Mouse (Mus musculus) embryo, embryonic 11.5 days (tissue): Measurements from ENCODE around the gene Cldn14.
"Not testable (repeated sequence)": the region's sequence is repeated elsewhere in the genome, so short reads cannot be mapped to it uniquely, and the experiment has no call there.

ENCODE experiments used
- DNase-seq: peaks from one replicate; pipeline ENCODE4 v3.0.0-alpha.2; 2012; ENCODE audit warnings: low read depth, low spot score

Gene Cldn14

DNA sequence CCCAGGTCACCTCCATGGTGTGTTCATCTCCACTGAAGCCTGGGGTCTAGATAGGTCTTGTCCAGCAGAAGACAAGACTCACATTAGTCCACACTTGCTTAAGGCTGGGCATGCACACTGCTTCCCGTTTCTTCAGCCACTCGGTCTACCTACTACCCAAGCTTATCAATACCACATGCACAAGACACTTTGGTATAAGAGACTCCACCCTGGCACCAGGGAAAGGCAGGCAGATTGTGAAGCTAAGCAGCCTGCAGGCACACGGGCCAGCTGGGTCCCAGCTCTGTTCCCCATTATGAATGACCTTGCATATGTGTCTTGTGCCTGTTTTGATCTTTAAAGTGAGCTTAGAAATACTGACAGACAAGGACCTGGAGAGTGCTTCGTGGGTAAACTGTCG lies 719 bp upstream of the Cldn14 start:
- no peak for DNase-seq

DNA sequence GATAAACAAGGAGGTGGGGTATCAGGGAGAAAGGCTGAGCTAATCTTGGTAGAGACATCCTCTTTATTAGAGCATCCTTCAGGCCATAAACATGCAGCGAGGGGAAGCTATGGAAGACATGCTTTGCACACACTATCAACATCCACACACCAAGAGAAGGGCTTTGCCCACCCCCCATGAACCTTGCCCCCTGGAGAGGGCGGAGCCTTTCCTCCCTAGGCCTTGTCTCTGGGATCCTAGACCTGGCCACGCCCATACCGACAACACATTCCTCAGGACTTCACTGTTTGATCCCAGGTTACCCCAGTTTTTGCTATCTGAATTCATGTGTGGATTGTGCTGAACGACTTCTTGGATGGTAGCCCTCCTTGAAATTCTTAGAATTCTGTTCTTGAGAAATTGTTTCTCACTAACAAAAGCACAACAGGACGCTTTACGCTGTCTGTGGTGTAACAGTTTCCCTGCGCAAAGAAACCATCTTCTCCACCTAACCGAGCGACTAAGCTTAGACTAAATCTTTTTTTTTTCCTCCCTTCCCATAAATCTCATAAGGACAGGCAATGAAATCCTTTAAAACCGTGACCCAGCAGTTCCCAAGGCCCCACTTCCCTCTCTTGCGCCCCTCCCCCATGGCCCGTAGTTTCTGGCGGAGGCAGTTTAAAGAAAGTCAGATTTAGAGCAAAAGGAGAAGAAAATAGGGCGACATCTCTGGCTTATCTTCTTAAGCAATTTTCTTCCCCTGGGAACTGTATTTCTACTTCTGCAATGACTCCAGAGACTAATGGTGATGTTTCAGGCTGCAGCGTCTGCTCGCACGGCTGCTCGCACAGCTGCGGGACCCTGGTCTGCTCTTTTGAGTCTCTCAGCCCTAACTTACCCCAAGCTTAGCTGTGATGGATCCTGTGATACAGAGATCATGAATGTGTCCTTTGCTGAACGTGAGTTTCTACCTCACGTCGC lies 1.7 kb downstream of the Cldn14 start:
- DNase-seq = peak; percentile 42

DNA sequence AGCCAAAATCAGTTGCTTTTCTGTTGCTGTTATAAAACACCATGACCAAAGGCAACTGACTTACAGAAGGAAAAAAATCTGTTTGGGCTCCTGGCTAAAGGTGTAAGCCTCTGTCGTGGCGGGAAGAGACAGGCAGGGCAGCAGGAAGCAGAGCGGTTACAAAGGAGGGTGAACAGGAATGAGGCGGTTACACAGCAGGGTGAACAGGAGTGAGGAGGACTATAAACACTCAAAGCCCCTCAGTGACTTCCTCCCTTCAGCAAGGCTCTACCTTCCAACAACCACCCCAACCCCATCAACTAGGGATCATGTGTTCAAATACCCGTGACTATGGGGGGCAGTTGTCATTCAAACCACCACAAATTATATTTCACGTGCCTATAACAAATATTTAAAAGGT lies 5.2 kb downstream of the Cldn14 start:
- DNase-seq = no peak

DNA sequence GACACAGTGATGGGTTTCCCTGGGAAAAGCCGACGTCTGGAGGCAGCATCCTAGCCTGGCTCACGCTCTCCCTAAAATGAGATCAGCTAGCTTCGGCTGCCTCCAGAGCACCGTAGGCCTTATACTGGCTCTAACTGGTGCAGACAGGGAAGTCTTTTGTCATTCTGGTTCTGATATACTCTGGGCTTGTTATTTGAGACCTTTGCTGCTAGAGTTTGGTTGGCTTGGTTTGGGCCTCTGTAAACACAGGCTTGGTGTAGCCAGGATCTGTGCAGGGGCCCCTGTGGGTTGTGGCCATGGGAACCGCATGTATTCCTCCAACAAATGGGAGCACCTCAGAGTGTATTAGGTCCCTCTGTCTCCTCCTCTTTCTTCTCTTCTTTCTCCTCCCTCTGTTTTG lies 7.3 kb downstream of the Cldn14 start:
- DNase-seq = no peak

DNA sequence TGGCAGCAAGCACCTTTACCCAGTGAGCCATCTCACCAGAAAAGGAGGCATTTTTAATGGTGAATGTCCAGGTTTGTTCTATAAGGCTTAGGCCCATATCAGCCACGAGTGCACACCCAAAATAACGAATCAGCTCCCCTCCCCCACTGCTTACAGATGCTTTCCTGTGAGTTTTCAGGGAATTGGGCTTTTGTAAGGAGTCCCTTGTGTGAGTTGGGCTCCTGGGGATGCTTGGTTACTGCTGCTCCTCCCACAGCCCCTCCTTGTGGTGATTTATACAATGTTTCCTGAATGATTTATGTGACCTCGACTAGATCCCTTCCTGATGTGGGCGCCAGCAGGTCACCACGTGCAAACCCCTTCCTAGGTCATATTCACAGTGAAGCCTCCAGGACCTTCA lies 9.7 kb downstream of the Cldn14 start:
- DNase-seq = no peak

DNA sequence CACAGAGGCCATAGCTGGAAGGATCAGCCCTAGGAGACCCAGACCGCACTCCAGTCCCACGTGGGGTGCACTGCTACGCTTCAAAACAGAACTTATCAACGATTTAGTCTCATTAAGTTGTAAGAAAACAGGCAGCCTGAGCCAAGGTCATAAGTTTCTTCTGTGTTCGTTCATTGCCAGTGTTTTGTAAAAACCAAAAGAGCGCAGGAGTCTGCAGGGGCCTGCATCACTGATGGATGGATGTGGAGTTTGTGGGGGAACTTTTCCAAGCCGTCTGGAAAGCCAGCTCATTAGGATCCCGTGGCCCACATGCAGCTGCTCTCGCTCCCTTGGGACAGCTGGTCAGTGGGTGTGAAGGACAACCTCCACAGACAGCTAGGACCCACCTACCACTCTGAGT lies 25.1 kb downstream of the Cldn14 start:
- no peak for DNase-seq

DNA sequence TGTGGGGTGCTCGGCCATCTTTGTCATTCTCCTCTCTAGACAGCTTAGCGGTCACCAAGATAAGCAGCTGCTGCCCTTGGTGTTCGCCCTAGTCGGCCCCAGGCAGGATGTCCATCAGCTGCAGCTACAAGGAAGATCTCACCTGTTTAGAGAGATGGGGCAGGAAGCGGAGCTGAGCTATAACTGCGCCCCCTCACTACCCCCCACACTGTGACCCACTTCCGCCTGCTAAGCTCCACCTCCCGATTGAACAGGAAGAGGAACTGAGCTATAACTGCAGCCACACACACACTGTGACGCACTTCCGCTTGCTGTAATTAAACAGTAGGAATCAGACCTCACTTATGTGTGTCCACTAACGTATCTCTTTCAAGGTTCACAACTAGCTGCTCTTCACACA lies 26.3 kb downstream of the Cldn14 start:
- no peak for DNase-seq

DNA sequence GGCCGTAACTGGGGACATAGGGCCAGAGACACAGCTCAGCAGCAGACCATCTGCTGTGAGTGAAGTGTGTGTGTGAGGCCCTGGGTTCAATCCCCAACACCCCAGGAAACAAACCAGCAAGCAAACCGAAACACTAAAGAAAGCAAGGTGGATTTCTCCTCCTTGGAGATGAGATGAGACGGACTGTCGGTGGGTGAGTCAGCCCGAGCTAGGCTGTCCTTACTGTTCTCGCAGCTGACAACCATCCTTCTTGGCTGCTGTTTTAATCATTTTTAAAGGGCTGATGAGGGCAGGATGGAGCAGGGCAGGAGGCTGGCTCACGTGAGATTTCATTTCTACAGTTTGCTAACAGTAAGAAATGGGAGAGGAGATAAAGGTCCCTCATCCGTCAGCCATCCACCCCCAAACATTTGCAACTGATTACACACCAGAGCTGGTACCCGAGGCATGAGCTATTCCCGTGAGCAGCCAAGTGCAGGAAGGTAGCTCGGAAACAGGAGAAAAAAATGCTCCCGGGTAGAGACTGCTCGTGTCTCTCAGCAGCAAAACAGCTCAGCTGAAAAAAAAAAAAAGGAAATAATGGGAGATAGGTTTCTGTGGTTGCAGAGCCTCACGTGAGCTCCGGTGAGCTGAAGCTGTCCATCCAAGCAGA lies 27.3 kb downstream of the Cldn14 start:
- DNase-seq = no peak

DNA sequence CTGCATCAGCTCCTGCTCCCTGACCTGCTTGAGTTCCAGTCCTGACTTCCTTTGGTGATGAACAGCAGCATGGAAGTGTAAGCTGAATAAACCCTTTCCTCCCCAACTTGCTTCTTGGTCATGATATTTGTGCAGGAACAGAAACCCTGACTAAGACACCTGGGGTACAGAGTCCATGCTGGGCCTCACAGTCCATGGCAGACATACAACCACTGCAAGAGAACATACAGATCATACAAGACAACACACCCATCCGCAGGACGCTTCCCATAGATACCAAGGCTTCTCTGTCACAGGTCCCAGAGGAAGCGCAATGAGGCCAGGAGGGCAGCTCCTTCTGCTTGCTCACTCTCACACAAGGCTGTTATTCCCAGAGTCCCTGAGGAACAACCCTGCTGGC lies 28.3 kb downstream of the Cldn14 start:
- DNase-seq = not testable (repeated sequence)

DNA sequence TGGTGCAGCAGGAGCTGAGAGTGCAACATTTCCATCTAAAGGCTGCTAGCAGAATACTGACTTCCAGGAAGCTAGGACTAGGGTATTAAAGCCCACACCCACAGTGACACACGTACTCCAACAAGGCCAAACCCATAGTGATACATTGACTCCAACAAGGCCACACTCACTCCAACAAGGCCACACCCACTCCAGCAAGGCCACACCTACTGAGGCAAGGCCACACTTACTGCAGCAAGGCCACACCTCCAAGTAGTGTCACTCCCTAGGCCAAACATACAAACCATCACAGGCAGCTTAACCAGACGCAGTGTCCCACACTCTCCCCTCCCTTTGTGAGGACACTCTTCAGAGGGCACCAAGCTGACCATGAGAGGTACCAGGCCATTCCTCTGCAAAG lies 29.3 kb downstream of the Cldn14 start:
- no peak for DNase-seq

DNA sequence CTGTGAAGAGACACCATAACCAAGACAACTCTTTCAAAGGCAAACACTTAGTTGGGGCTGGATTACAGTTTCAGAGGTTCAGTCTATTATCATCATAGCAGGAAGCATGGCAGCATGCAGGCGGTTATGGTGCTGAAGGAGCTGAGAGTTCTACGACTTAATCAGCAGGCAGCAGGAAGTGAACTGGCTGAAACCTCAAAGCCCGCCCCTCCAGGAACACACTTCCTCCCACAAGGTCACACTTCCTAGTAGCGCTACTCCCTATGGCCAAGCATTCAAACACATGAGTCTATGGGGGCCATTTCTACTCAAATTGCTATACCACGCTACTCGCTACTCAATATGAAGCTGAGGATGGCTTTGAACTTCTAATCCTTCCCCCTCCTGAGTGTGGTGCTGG lies 31.1 kb downstream of the Cldn14 start:
- no peak for DNase-seq

DNA sequence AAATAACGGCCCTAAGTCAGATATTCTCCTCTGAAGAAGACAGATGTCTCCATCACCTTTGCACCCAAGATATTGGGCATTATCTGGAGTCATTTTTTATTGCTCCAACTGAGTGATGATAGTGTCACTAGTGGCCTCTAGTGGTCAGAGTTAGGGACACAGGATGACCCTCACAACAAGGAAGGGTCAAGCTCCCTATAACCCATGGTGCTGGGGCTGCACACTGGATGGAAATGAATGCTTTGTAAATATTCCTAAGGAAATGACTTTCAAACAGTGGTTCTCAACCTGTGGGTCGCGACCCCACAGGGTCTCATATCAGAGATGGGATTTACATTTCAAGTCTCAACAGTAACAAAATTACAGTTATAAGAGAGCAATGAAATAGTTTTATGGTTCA lies 31.7 kb downstream of the Cldn14 start:
- no peak for DNase-seq

DNA sequence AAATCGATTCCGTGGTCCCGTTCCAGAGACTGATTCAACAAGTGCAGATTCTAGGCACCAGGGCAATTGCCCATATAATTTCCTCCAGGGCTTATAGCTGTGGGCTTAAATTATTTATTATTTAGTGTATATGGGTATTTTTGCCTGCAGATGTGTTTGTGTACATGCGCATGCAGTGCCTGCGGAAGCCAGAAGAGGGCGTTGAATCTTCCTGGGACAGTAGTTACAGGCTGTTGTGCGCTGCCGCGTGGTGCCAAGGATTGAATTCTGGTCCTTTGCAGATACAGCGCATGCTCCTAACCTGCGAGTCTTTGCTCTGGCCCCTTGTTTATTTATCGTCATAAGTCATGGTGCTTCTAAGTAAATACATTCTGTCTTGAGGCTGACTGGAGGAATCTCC lies 33.2 kb downstream of the Cldn14 start:
- DNase-seq = no peak

DNA sequence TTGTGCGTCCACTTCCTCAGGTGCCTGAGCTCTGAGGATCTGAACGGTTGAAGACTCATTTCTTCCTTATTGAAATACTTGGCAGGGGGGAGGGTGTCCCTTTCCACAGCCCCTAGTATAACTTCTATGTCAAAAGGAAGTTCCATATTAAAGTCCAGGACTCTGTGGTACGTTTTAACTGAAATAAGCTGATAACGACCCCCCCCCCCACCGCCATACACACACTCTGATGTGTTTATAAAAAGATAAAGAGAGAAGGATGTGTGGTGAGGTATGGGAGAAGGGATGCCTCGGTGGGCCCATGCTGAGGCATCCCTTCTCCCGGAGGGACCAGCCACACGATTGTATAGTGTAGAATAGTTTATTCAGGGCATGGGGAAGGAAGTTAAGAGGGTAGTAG lies 34.4 kb downstream of the Cldn14 start:
- no peak for DNase-seq

DNA sequence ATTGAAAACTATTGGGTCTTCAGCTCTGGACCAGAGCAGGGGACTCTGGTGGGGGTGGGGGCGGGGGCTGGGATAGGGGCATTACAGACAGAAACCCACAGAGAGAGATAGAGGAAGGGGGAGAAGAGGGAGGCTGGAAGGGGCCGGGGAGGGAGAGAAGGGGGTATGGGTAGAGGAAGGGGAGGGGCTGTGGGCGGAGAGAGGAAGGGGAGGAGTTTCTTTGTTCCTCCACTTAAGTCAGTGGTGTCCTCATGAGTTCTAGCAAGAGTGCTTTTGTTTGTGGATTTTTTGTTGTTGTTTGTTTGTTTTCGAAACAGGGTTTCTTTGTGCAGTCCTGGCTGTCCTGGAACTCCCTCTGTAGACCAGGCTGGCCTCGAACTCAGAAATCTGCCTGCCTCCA lies 35.1 kb downstream of the Cldn14 start:
- no peak for DNase-seq

DNA sequence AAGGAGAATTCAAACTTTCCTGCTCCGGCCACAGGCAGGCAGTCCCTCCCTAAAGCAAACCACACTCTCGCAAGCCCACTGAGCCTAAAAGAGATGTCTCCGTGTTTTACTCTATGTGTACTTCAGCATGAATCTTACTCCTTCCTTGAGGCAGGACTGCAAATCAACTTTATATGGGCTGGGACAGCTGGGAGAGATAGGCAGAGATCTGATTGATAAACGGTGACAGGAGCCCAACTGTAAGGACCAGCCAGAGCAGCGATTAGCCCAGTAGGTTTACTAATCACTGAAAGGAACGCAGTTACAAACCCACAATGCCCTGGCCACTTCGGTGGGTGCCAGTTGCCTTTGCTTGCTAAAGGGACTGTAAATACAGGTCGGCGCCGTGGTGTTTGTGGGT lies 35.5 kb downstream of the Cldn14 start:
- DNase-seq = no peak

DNA sequence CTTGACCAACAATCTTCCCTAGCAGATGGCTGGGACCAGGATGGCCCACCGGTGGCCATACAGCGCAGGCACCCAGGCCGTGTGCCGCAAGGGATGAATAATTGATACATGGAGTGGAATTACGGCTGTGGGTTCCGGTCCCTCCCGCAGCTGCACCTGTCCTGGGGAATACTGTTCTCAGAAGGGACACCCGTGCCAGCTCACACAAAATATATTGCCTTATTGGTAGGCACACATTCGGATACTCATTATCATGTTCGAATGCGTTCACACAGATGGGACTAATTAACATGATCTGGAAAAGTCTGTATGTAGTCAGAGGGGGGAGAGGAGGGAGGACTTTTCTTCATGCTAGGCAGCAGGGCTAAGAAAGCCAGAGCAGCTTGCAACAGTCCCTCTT lies 37.6 kb downstream of the Cldn14 start:
- DNase-seq = no peak

DNA sequence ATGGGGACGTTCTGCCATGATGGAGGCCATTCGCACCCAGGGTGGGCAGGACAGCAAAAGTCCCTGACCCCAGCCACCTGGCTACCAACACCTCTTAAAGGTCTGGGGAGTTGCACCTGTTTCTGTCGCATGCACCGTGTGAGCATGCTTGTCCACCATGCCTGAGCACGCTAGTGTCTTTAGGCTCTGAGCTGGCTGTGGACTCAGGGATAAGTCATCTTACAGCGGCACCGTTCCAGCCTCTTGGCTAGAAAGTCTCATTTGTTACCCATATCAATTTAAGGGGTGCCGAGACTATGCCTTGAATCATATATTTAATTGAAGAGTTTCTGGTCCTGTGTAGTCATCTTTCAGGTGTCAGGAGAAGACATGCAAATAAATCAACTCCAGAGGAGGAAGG lies 40.7 kb downstream of the Cldn14 start:
- no peak for DNase-seq

DNA sequence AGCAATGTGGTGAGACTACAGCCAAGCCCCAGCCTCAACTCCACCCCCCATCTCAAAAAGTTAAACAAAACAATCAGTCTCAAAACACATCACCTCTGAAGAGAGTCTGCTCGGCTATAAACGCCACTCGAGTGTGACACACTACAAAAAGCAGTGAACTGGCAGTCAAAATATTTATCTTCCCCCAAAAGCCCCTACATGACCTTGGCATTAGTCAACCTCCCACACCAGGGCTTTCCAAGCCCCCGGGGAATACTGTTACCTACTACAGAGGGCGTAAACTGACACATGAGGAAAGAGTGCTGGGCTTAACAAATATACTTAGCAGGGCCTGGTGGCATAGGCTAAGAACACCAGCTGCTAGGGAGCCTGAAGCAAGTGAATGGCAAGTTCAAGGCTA lies 46.4 kb downstream of the Cldn14 start:
- no peak for DNase-seq

DNA sequence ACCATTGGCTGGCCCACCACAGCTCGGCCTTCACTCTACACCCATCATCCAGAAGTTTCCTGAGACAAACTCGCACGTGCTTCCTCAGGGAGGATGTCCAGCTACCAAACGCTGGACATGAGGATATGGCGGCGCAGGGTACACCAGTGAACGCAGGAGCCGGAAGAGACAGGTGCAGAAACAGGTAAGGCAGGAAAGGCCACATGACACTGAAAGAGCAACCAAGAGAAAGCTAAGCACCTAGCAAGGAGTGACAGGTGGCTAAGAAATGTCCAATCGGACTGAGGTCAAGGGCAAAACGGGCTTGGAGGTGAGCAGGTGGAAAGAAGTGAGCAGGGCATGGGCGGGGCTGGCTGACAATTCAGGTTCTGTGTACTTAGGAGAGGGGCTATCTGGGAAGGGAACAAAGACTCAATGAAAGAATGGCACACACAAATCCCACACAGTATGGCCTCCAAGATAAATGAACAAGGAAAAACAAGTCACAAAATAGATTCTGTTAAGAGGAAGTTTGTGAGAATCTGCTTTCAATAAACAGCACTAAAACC lies 47.5 kb downstream of the Cldn14 start:
- no peak for DNase-seq

DNA sequence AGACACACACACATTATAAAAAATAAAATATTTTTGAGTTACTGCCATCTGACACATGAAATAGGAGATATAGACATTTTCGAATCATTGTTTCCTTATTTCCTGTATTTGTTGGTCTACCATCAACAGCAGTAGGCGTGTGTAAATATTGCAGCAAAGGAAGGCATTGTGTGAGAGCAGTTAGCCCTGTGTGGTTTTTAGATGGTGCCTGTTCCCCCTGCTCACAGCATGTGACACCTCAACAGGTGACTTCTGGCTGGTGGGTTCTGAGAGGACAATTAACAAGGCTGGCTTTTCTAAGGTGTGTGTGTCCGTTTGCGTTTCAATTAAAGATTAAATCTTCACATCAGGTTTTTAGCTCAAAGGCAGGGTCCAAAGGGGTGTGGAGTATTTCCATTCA lies 48.1 kb downstream of the Cldn14 start:
- no peak for DNase-seq

DNA sequence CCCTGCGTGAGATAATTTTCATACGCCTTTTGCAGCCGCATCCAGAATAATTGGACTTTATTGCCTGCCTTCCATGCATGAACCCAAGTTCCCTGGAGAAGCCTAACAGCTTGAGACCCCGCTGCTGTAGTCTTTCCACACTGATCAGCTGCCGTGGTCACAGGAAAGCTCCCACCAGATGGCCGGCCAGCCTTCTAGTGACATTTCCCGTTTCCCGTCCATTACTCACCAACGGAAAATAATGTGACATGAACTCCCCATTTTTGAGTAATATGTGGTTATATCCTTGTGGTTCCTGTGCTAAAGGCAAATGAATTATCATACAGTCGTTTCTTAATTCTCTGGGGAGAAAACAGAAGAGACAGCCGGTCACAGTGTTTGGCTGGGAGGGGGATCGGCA lies 51.2 kb downstream of the Cldn14 start:
- no peak for DNase-seq

DNA sequence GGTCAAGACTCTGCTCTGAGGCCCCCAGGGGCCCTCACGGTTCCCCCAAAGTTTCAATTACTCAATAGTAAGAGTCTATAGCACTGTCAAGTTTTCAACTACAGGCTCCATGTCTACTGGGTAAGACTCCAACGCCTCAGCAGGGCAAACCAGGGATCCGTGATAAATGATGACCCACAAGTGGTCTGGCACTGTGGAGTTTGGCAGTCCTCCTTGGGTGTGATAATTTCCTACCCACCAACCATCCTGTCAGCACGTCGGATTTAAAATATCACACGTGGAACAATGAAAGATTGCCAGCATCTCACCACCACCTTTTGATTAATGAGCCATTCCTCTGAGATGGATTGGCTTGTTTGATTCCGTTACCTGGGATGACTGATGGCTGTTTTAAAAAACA lies 51.7 kb downstream of the Cldn14 start:
- DNase-seq = no peak
